Mouse (Mus musculus) thymus, adult 2 months (tissue): ENCODE measurements around the gene 2310061N02Rik. TPM values are rescaled to one million over a fixed set of nuclear protein-coding genes. Genes with fewer than 3 reads are reported as not detected.

Experiments used
- DNase-seq: peaks from one replicate; pipeline ENCODE4 v3.0.0; 2021
- H3K27ac ChIP-seq: fragments of 200-500 bp; 2 replicates; pipeline ENCODE4 v1.5.1; 2012; ENCODE audit warnings: low read length, control low read depth; ENCODE audit not compliant: control insufficient read depth, insufficient read depth
- H3K27me3 ChIP-seq: fragments of 200-500 bp; 2 replicates; pipeline ENCODE4 v1.6.1; 2012; ENCODE audit warnings: mild to moderate bottlenecking, low read length, moderate library complexity, mixed read lengths; ENCODE audit not compliant: control insufficient read depth, insufficient read depth
- H3K36me3 ChIP-seq: fragments of 200-500 bp; 2 replicates; pipeline ENCODE4 v1.6.1; 2012; ENCODE audit warnings: mild to moderate bottlenecking, low read length, moderate library complexity; ENCODE audit not compliant: control insufficient read depth, insufficient read depth
- H3K4me1 ChIP-seq: fragments of 200-500 bp; replicated peaks from 2 replicates; pipeline ENCODE4 v1.6.1; 2012; ENCODE audit warnings: low read length; ENCODE audit not compliant: control insufficient read depth, insufficient read depth
- H3K4me3 ChIP-seq: fragments of 200-500 bp; 2 replicates; pipeline ENCODE4 v1.5.1; 2012; ENCODE audit warnings: mild to moderate bottlenecking, low read length, control low read depth, moderate library complexity; ENCODE audit not compliant: control insufficient read depth, insufficient read depth
- CTCF ChIP-seq: fragments of 200-500 bp; IDR thresholded peaks from 2 replicates; pipeline ENCODE4 v1.5.1; 2012; ENCODE audit warnings: mild to moderate bottlenecking, control low read depth, low read length, moderate library complexity, borderline replicate concordance; ENCODE audit not compliant: control insufficient read depth, poor library complexity, insufficient read depth; ENCODE audit errors: extremely low read depth
- POLR2A ChIP-seq: fragments of 200-500 bp; IDR thresholded peaks from 2 replicates; pipeline ENCODE4 v1.6.1; 2012; ENCODE audit warnings: mild to moderate bottlenecking, low read length, control low read depth, moderate library complexity; ENCODE audit not compliant: control insufficient read depth, poor library complexity, insufficient read depth; ENCODE audit errors: extremely low read depth
- WGBS: fragments of 180-500 bp; shearing (Covaris S2); methylation state at CpG from one replicate; pipeline ENCODE4 v1.1.7; 2018; 5-methylcytosine and 5-hydroxymethylcytosine counted together
- polyA plus RNA-seq: library from polyadenylated mRNA; depleted of rRNA; stranded (reverse); fragments of >200 nt; gene quantifications from 2 replicates; pipeline ENCODE4 v1.2.3, GENCODE M21; 2012; rRNA removed

2310061N02Rik gene
- polyA plus RNA-seq, 1 experiment, result not detected

GRCm38 (mm10) chr16:88657426-88657825 is 50.3 kb downstream of the 2310061N02Rik start:
- Histone ChIP-seq H3K36me3 (no peaks in the 10 kb centered on the region), H3K4me1 (no peaks in the 10 kb centered on the region), H3K27ac (no peak overlapping the region), H3K4me3 (no peak overlapping the region), H3K27me3 (no peaks in the 10 kb centered on the region)
- 72% methylated on average over 1 of the region's 1 CpGs for whole genome bisulfite sequencing
- TF ChIP-seq POLR2A, result no peak
- no peak for TF ChIP-seq CTCF
- no peak for DNase-seq

Other genes starting within 250 kb of the 2310061N02Rik start
- not detected in 2 replicates for gene Cldn17, start 201.0 kb downstream of the 2310061N02Rik start, polyA plus RNA-seq
- 0.19 TPM in 1 of 2 replicates, not detected in the other for gene Cldn8, start 144.8 kb downstream of the 2310061N02Rik start, polyA plus RNA-seq
- not detected in 2 replicates for gene Krtap24-1, start 95.7 kb downstream of the 2310061N02Rik start, polyA plus RNA-seq
- gene 2310079G19Rik, start 80.3 kb downstream of the 2310061N02Rik start, polyA plus RNA-seq, result 0.31 TPM in 1 of 2 replicates, not detected in the other
- gene Krtap26-1, start 60.2 kb downstream of the 2310061N02Rik start, polyA plus RNA-seq, result not detected in 2 replicates
- gene Krtap27-1, start 36.3 kb downstream of the 2310061N02Rik start, polyA plus RNA-seq, result not detected in 2 replicates
- gene Krtap13-1, start 20.9 kb upstream of the 2310061N02Rik start, polyA plus RNA-seq, result not detected in 2 replicates
- not detected in 2 replicates for gene Krtap13, start 43.7 kb upstream of the 2310061N02Rik start, polyA plus RNA-seq
- gene 2310034C09Rik, start 50.9 kb upstream of the 2310061N02Rik start, polyA plus RNA-seq, result not detected in 2 replicates
- gene 2310057N15Rik, start 66.2 kb upstream of the 2310061N02Rik start, polyA plus RNA-seq, result not detected in 2 replicates
- not detected in 2 replicates for gene Gm5965, start 69.9 kb upstream of the 2310061N02Rik start, polyA plus RNA-seq
- not detected in 2 replicates for gene Gm20741, start 104.3 kb upstream of the 2310061N02Rik start, polyA plus RNA-seq
- not detected in 2 replicates for gene Krtap15, start 112.3 kb upstream of the 2310061N02Rik start, polyA plus RNA-seq
- gene Krtap14, start 118.2 kb upstream of the 2310061N02Rik start, polyA plus RNA-seq, result not detected in 2 replicates
- gene Krtap19-1, start 161.4 kb upstream of the 2310061N02Rik start, polyA plus RNA-seq, result not detected in 2 replicates
- not detected in 2 replicates for gene Krtap19-2, start 166.3 kb upstream of the 2310061N02Rik start, polyA plus RNA-seq
- gene Krtap19-3, start 170.1 kb upstream of the 2310061N02Rik start, polyA plus RNA-seq, result not detected in 2 replicates
- not detected in 2 replicates for gene Krtap19-4, start 177.1 kb upstream of the 2310061N02Rik start, polyA plus RNA-seq
- not detected in 2 replicates for gene Krtap19-5, start 188.5 kb upstream of the 2310061N02Rik start, polyA plus RNA-seq
- not detected in 2 replicates for gene Krtap19-9b, start 224.3 kb upstream of the 2310061N02Rik start, polyA plus RNA-seq